Mouse (Mus musculus) thymus, adult 2 months (tissue): ENCODE data around the gene Madd.

Source experiments
- CTCF ChIP-seq: fragments of 200-500 bp; IDR thresholded peaks from 2 replicates; pipeline ENCODE4 v1.5.1; 2012; ENCODE audit warnings: mild to moderate bottlenecking, control low read depth, low read length, moderate library complexity, borderline replicate concordance; ENCODE audit not compliant: control insufficient read depth, poor library complexity, insufficient read depth; ENCODE audit errors: extremely low read depth
- POLR2A ChIP-seq: fragments of 200-500 bp; IDR thresholded peaks from 2 replicates; pipeline ENCODE4 v1.6.1; 2012; ENCODE audit warnings: mild to moderate bottlenecking, low read length, control low read depth, moderate library complexity; ENCODE audit not compliant: control insufficient read depth, poor library complexity, insufficient read depth; ENCODE audit errors: extremely low read depth

DNA sequence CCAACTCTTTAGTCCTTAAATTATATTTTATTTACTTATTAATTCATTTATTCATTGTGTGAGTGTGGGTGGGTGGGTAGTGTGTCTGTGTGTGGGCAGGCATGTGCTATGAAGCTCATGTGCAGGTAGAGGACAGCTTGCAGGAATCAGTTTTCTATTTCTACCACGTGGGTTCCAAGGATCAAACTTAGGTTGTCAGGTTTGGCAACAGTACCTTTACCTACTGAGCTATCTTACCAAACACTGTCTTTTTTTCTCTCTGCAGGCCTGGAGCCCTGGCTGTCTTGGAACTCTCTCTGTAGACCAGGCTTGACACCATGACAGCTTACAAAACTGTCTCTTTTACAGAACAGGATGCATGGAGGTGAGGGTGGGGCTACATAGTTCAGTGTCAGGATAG, 32.3 kb downstream of the Madd start:
- TF ChIP-seq CTCF (no peak), POLR2A (no peak)
